Mouse (Mus musculus) testis, postnatal 14 days (tissue): ENCODE results near the gene Mdm2.
A peak's percentile ranks its signal among the peaks of the same experiment; 100 is the strongest.
"Not testable (repeated sequence)": the region's sequence is repeated elsewhere in the genome, so short reads cannot be mapped to it uniquely, and the experiment has no call there.

ENCODE experiments used
- DNase-seq: peaks from one replicate; pipeline ENCODE4 v3.0.0; 2021; ENCODE audit warnings: low spot score

The Mdm2 gene

DNA sequence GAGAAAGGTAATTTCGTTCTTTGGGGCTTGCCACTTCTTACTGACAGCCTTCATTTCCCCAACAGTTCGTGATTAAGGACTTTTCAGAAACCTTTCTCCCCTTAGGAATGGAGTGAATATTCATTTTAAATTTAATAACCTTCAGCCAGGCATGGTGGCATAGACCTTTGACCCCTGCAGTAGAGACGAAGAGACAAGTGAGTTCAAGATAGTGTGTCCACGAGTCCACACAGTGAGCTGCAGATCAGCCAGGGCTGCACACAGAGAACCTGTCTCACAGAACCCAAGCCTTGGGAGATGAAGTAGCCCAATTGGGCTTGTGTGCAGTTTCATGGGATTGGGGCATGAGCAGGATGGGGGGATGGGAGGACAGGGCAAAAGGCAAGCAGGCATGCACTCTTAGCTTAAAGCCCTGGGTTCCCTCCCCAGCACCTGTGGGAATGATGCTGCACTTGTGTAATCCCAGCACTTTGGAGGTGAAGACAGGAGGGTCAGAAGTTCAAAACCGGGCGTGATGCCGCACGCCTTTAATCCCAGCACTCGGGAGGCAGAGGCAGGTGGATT is 1.7 kb upstream of the Mdm2 start:
- DNase-seq, result no peak

GRCm38 (mm10) chr10:117711408-117711807 is 850 bp upstream of the Mdm2 start:
- DNase-seq, result no peak

- peak; percentile 83 for DNase-seq
Observed at GRCm38 (mm10) chr10:117709930-117710603, 491 bp downstream of the Mdm2 start.

GRCm38 (mm10) chr10:117709326-117709830 is 1.2 kb downstream of the Mdm2 start:
- no peak for DNase-seq

DNA sequence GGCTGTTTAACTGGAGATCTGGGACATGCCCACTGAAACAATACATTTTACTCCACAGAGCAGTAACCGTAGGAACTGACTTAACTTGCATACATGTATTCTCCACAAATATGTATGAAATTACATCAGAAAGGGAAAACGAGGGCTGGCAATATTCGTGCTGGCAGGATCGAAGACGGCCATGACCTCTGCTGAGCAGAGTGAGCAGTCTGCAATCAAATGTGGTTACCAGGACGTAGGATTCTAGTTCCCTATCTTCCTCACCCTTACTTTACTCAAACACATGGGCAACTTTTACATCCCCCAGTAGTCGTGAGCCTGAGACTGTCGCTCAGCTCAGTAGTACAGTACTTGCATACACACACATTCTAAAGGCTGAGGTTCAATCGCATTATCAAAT is 1.7 kb downstream of the Mdm2 start:
- DNase-seq, result no peak

GRCm38 (mm10) chr10:117708376-117708775 is 2.2 kb downstream of the Mdm2 start:
- DNase-seq, result no peak

- no peak for DNase-seq
Observed at GRCm38 (mm10) chr10:117707114-117707838, 3.3 kb downstream of the Mdm2 start.

- DNase-seq, result no peak
Observed at GRCm38 (mm10) chr10:117706440-117706839, 4.1 kb downstream of the Mdm2 start.

DNA sequence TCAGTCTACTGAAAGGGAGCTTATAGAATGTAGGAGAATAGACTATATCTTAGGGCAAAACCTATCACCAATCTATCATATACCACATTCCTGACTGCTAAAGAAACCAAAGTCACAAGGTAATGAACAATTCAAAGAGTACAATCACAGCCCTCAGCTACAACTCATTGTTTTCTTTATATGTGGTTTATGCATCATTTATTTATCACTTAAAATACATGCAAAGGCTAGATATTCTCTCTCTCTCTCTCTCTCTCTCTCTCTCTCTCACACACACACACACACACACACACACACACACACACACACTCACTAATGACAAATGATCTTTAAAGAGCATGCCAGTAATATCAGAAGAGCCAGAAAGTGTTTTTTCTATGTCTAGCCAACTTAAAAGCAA is 4.8 kb downstream of the Mdm2 start:
- no peak for DNase-seq

DNA sequence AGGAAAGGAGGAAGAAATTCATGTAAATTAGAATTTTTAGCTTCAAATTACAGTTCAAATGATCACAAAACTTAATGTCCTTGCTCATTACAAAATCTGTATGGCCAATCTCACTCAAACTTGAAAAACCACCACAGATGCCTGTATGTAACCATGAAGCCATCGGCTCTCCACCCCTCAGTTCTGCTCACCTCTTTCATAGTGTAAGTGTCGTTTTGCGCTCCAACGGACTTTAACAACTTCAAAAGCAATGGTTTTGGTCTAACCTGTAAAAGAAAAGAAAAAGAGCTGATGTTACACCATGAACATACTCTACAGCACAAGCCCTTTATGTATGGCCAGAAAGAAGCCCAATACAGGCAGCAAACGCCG is 5.6 kb downstream of the Mdm2 start:
- no peak for DNase-seq

GRCm38 (mm10) chr10:117704314-117704963 is 6.1 kb downstream of the Mdm2 start:
- DNase-seq, result not testable (repeated sequence)

GRCm38 (mm10) chr10:117703506-117703905 is 7.1 kb downstream of the Mdm2 start:
- no peak for DNase-seq

DNA sequence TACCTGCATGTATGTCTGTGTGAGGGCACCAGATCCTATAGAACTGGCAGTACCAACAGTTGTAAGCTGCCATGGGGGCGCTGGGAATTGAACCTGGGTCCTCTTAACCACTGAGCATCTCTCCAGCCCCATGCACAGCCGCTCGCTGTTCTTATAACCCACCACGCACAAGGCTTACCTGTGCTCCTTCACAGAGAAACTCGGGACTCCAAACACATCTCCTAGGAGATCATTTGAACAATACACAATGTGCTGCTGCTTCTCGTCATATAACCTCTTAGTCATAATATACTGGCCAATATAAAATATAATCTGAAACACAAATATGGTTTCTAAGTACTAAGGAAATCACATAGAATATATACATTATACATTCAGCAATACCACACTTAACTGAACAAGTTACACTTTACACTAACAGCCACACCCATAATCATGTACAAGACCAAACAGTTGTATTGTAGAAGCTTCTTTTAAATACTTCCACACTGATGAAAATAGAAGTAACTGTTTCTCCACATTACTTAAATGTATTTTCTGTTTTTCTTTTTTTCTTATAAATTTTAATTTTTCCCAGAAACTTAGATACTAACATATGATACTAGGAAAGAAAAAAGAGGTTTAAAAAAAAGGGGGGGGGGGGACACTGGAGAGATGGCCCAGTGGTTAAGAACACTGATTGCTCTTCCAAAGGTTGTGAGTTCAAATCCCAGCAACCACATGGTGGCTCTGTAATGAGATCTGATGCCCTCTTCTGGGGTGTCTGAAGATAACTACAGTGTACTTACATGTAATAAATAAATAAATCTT is 8.3 kb downstream of the Mdm2 start:
- DNase-seq, result no peak

- DNase-seq, result no peak
Observed at GRCm38 (mm10) chr10:117701034-117701829, 9.3 kb downstream of the Mdm2 start.

DNA sequence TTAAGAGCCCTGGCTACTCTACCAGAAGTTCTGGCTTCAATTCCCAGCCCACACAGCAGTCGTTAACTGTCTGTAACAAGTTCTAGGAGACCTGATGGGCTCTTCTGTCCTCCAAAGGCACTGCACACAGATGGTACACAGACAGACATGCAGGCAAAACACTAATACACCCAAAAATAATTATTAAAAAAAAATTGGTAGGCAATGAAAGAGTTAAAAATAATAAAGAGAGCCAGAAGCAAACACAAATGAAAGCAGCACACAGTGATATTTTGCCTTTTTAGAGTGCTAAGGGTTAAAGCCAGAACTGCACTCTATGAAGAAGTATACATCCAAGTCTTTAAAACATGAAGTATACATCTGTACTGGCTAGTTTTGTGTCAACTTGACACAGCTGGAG is 10.1 kb downstream of the Mdm2 start:
- DNase-seq, result no peak

GRCm38 (mm10) chr10:117699914-117700313 is 10.6 kb downstream of the Mdm2 start:
- DNase-seq, result no peak

DNA sequence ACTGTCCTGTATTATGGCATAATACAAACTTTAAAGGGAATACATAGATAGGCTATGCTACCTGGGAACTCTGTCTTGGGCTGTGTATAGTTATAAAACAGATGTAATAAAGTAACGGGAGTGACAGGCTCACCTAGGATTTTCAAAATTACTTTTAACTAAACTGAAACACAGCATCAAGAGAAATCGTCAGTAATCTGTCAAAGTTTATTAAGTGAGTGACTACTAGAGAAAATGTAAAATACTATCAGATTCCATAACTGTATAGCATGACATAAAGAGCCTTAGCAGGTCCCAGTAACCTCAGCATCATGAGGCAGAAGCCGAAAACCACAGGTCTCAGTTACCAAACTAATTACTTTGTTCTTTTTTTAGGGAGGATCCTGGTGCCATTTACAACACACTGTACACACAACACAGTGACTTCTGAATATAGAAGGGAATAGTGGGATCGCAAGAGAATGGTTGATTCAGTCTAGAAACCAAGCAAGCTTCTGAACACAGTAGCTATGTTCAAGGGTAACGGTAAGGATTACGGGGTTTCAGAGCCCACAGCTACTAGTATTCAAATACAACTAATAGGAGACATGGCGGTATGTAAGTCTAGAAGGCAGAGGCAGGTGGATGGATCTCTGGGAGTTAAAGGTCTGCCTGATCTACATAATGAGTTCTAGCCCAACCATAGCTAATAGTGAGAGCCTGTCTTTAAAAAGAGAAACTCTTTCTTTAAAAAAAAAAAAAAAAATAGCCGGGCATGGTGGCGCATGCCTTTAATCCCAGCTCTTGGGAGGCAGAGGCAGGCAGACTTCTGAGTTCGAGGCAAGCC is 12.0 kb downstream of the Mdm2 start:
- no peak for DNase-seq

GRCm38 (mm10) chr10:117697561-117698115 is 12.9 kb downstream of the Mdm2 start:
- no peak for DNase-seq

GRCm38 (mm10) chr10:117696827-117697560 is 13.6 kb downstream of the Mdm2 start:
- DNase-seq, result no peak
